8 mouse cellular contexts compared by ENCODE assay signal in genomic region chrX:74425195-74425594, GRCm38 (mm10). TPM values are rescaled to one million over a fixed set of nuclear protein-coding genes. Genes with fewer than 3 reads are reported as not detected.
A peak's percentile ranks its signal among the peaks of the same experiment; 100 is the strongest.
DNase-seq lines count a peak whose midpoint lies in the region; ATAC-seq and TF ChIP-seq lines count a peak whose summit lies in the region.

No protein-coding gene starts in this region.

- ATAC-seq in monocyte, adult 5-6 weeks (replicated peaks; ENCODE audit: insufficient number of reproducible peaks, low FRiP score, low TSS enrichment, poor library complexity, severe bottlenecking): peak; percentile 24; the same call in 1 of the 2 replicates
- no peak for ATAC-seq in frontal cortex, adult (ENCODE audit: low TSS enrichment)

- peak overlapping the region; percentile 59 for H3K27ac ChIP-seq in gastrocnemius, adult 2 months
- no peak overlapping the region for H3K27ac ChIP-seq in left cerebral cortex, adult 2 months

- no peak overlapping the region for H3K4me3 ChIP-seq in gastrocnemius, adult 2 months
- H3K4me3 ChIP-seq in left cerebral cortex, adult 2 months: no peak overlapping the region

- intact Hi-C loops in gastrocnemius, adult 2 months (cut with DNase I): loop anchor here (5.0 kb wide), 1 partner anchor 178 kb away; the partner anchor contains the start of gene Flna
- intact Hi-C loops in gastrocnemius, postnatal 36 days (cut with DNase I): no loop called here
- intact Hi-C loops in left cerebral cortex, adult 2 months (cut with DNase I): no loop called here

- DNase-seq in gastrocnemius, adult 2 months: peak; percentile 24
- no peak for DNase-seq in gastrocnemius, postnatal 36 days
- peak; percentile 85 for DNase-seq in c-Kit-negative CD71-positive TER-119-positive erythroid progenitor cells, embryonic 14.5 days (ENCODE audit: low read depth, low spot score)
- peak; percentile 36 to 52 for DNase-seq in kidney, postnatal 25 days
- no peak for DNase-seq in left cerebral cortex, adult 2 months (ENCODE audit: extremely low spot score in 1 of 2, low spot score in 2 of 2)
- DNase-seq in right cerebral cortex, postnatal 4 days: no peak

- TF ChIP-seq CTCF in gastrocnemius, adult 2 months (IDR thresholded peaks at IDR 0.05): no peak
- TF ChIP-seq CTCF in left cerebral cortex, adult 2 months (IDR thresholded peaks at IDR 0.05): no peak

RNA-seq across cellular contexts. Expression of gene G6pdx, which starts 3.8 kb away (rescaled TPM):
- total RNA-seq in gastrocnemius, adult 2 months (2021): 1 to 10 TPM; 4.2 to 4.7 TPM
- total RNA-seq in gastrocnemius, postnatal 36 days (2021): 1 to 10 TPM; 2.9 to 3.3 TPM
- total RNA-seq in monocyte, adult 5-6 weeks (2017): 120 to 126 TPM (median 124 TPM) in 3 replicates
- total RNA-seq in left cerebral cortex, adult 2 months (2021): 10 to 100 TPM; 28.2 to 28.4 TPM

RNA-seq across cellular contexts. Expression of gene Ikbkg, which starts 32.1 kb away (rescaled TPM):
- total RNA-seq in gastrocnemius, adult 2 months (2021): 10 to 100 TPM; 21.2 to 26.8 TPM
- total RNA-seq in gastrocnemius, postnatal 36 days (2021): 10 to 100 TPM; 20.6 to 24.2 TPM
- total RNA-seq in monocyte, adult 5-6 weeks (2017): 26.2 to 51.9 TPM (median 31.9 TPM) in 3 replicates
- 10 to 100 TPM; 44.8 to 47.6 TPM for total RNA-seq in left cerebral cortex, adult 2 months (2021)

RNA-seq across cellular contexts. Expression of gene Fam3a, which starts 32.1 kb away (rescaled TPM):
- total RNA-seq in gastrocnemius, adult 2 months (2021): 10 to 100 TPM; 13.2 to 13.6 TPM
- total RNA-seq in gastrocnemius, postnatal 36 days (2021): 10 to 100 TPM; 12.5 to 12.6 TPM
- total RNA-seq in monocyte, adult 5-6 weeks (2017): 10.5 to 15.7 TPM (median 12.8 TPM) in 3 replicates
- total RNA-seq in left cerebral cortex, adult 2 months (2021): 10 to 100 TPM; 15.7 to 20.9 TPM

RNA-seq across cellular contexts. Expression of gene Slc10a3, which starts 52.0 kb away (rescaled TPM):
- 1 to 10 TPM; 2.5 TPM for total RNA-seq in gastrocnemius, adult 2 months (2021)
- 1 to 10 TPM; 2.1 to 2.3 TPM for total RNA-seq in gastrocnemius, postnatal 36 days (2021)
- total RNA-seq in monocyte, adult 5-6 weeks (2017): 11.6 to 17.2 TPM (median 13.4 TPM) in 3 replicates
- total RNA-seq in left cerebral cortex, adult 2 months (2021): 1 to 10 TPM; 3.1 to 3.9 TPM

RNA-seq across cellular contexts. Expression of gene Ubl4a, which starts 52.2 kb away (rescaled TPM):
- total RNA-seq in gastrocnemius, adult 2 months (2021): 10 to 100 TPM; 55.6 to 63.7 TPM
- total RNA-seq in gastrocnemius, postnatal 36 days (2021): 10 to 100 TPM; 49.5 to 51.4 TPM
- 3.6 to 12.2 TPM (median 10.0 TPM) in 3 replicates for total RNA-seq in monocyte, adult 5-6 weeks (2017)
- 10 to 100 TPM; 65.7 to 71.5 TPM for total RNA-seq in left cerebral cortex, adult 2 months (2021)

Comparison
In these comparisons a context has a peak if more than half of its experiments do, and no peak if none do; other contexts are left out.
1. DNase-seq: peak in gastrocnemius, adult 2 months (single experiment), c-Kit-negative CD71-positive TER-119-positive erythroid progenitor cells, embryonic 14.5 days (single experiment) and kidney, postnatal 25 days (2 of 2); none in gastrocnemius, postnatal 36 days (0 of 2), left cerebral cortex, adult 2 months (0 of 2) and right cerebral cortex, postnatal 4 days (single experiment).
2. RNA of gene G6pdx, which starts 3.8 kb away (total RNA-seq): 120 to 126 TPM in monocyte, adult 5-6 weeks and 28.2 to 28.4 TPM in left cerebral cortex, adult 2 months; 4.2 to 4.7 TPM in gastrocnemius, adult 2 months and 2.9 to 3.3 TPM in gastrocnemius, postnatal 36 days; every median in the first group is over 4 times any median in the second.